In the genomic region with DNA sequence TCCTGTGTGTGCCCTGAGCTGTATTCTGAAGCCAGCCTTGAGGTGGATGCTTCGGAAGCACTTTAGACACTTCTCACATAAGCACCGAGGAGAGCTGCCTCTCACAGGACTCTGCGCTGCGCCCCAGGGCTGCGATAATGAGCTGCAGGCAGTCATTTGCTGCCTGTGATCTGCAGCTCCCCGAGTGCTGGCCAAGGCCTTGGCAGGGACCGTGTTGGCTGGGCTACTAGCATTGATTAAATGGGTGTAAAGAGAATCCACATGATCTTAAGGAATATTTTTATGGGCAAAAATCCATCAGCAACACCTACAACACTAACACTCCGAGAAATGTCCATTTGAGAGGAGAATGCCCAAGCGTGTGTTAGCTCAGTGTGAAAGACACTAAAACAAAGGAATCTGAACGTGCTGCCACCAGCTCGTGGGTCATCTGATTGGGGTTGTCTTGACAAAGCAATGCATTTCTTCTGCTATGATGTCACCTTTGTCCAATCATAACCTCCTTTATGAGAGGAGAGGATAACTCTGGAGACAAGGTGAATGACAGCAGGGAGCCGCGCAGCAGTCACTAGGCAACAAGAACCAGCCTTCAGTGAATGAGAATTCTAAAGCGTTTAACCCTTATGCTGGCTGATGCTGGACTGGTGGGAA, we compare ENCODE assay signal across 9 mouse cellular contexts. TPM values are rescaled to one million over a fixed set of nuclear protein-coding genes. Genes with fewer than 3 reads are reported as not detected.
DNase-seq lines count a peak whose midpoint lies in the region; ATAC-seq and TF ChIP-seq lines count a peak whose summit lies in the region.
"Had no signal": no experiment of that assay in that cellular context is flagged by ENCODE, and none has a peak within 500 bp of the region (broad histone marks: within the 10 kb centered on the region; RNA-seq: fewer than 3 reads in every experiment).

No protein-coding gene starts in this region.

- WGBS in hindbrain, embryonic 13.5 days: 14% methylated on average over 14 of the region's 14 CpGs
- 37% methylated on average over 14 of the region's 14 CpGs for WGBS in lung, postnatal 0 days

- TF ChIP-seq EP300 in lung, postnatal 0 days (IDR thresholded peaks at IDR 0.05): no peak

- ATAC-seq in hindbrain, embryonic 13.5 days (ENCODE audit: low FRiP score): peak; percentile 93
- ATAC-seq in lung, postnatal 0 days: peak; percentile 44; the same call in 1 of the 2 replicates
- no peak for ATAC-seq in CD4-positive, CD25-positive, alpha-beta regulatory T cell, adult 4 months
- no peak for ATAC-seq in granulocyte monocyte progenitor cell, adult 5-6 weeks (replicated peaks; ENCODE audit: poor library complexity, severe bottlenecking)

- H3K9me3 ChIP-seq in hindbrain, embryonic 13.5 days: no peaks in the 10 kb centered on the region; the same call in 1 of the 2 replicates
- H3K9me3 ChIP-seq in lung, postnatal 0 days (ENCODE audit: low read length): no peaks in the 10 kb centered on the region

- no peak overlapping the region for H3K4me3 ChIP-seq in hindbrain, embryonic 13.5 days
- H3K4me3 ChIP-seq in lung, postnatal 0 days (ENCODE audit: low read depth, low read length): no peak overlapping the region
- H3K4me3 ChIP-seq: myocyte had no signal

- no peaks in the 10 kb centered on the region for H3K36me3 ChIP-seq in hindbrain, embryonic 13.5 days
- H3K36me3 ChIP-seq in lung, postnatal 0 days (ENCODE audit: insufficient read depth, low read length): peaks cover 11% of the 10 kb centered on the region; the same call in 1 of the 2 replicates

- TF ChIP-seq CTCF in lung, postnatal 0 days (IDR thresholded peaks at IDR 0.05): no peak

- DNase-seq in cerebellum, adult 11-12 months: peak; percentile 76
- DNase-seq in embryo, embryonic 10 days (ENCODE audit: low spot score): peak; percentile 41
- DNase-seq in lung, postnatal 0 days (ENCODE audit: low spot score): no peak
- peak; percentile 31 to 37 for DNase-seq in right cerebral cortex, postnatal 36 days (ENCODE audit: low spot score in 2 of 2)
- no peak for DNase-seq in heart, postnatal 4 days

- H3K27ac ChIP-seq in hindbrain, embryonic 13.5 days: peak overlapping the region; percentile 96
- no peak overlapping the region for H3K27ac ChIP-seq in lung, postnatal 0 days (ENCODE audit: low read length)

- H3K9ac ChIP-seq in hindbrain, embryonic 13.5 days: peak overlapping the region; percentile 65
- H3K9ac ChIP-seq in lung, postnatal 0 days (replicated peaks; ENCODE audit: low read depth): no peak overlapping the region

- peaks cover 17% of the 10 kb centered on the region for H3K4me1 ChIP-seq in hindbrain, embryonic 13.5 days (replicated peaks)
- no peaks in the 10 kb centered on the region for H3K4me1 ChIP-seq in lung, postnatal 0 days (ENCODE audit: insufficient read depth, low read depth, low read length)

- H3K27me3 ChIP-seq in hindbrain, embryonic 13.5 days: no peaks in the 10 kb centered on the region
- H3K27me3 ChIP-seq in lung, postnatal 0 days (replicated peaks; ENCODE audit: insufficient read depth, low read length): no peaks in the 10 kb centered on the region

- peak overlapping the region; percentile 48 for H3K4me2 ChIP-seq in hindbrain, embryonic 13.5 days
- H3K4me2 ChIP-seq in lung, postnatal 0 days (replicated peaks; ENCODE audit: low read depth, low read length): no peak overlapping the region

RNA-seq across cellular contexts. Expression of a gene that starts 35.7 kb away (rescaled TPM):
- polyA plus RNA-seq in hindbrain, embryonic 13.5 days (2015; fragmentation: Nextera tagmentation; extraction: Ambion mirVana): 36.1 and 38.3 TPM in 2 replicates
- 18.6 TPM in 2 replicates for polyA plus RNA-seq in lung, postnatal 0 days (2015; fragmentation: Nextera tagmentation; extraction: Ambion mirVana)
- polyA plus RNA-seq in CD4-positive, CD25-positive, alpha-beta regulatory T cell, adult 4 months (2017; shearing (Covaris generic)): 10 to 100 TPM; 26.4 to 39.4 TPM
- 10 to 100 TPM; 11.5 to 16.7 TPM for total RNA-seq in heart, postnatal 4 days (2021)
- 56.3 and 72.2 TPM in 2 replicates for total RNA-seq in granulocyte monocyte progenitor cell, adult 5-6 weeks (2014; fragmentation: Nextera tagmentation)
- total RNA-seq in granulocyte monocyte progenitor cell, adult 5-6 weeks (2017): 58.0 and 81.3 TPM in 2 replicates

RNA-seq across cellular contexts. Expression of a gene that starts 53.7 kb away (rescaled TPM):
- 9.7 and 10.4 TPM in 2 replicates for polyA plus RNA-seq in hindbrain, embryonic 13.5 days (2015; fragmentation: Nextera tagmentation; extraction: Ambion mirVana)
- 13.6 and 14.9 TPM in 2 replicates for polyA plus RNA-seq in lung, postnatal 0 days (2015; fragmentation: Nextera tagmentation; extraction: Ambion mirVana)
- polyA plus RNA-seq in CD4-positive, CD25-positive, alpha-beta regulatory T cell, adult 4 months (2017; shearing (Covaris generic)): 10 to 100 TPM; 34.5 to 41.0 TPM
- 10 to 100 TPM; 13.6 to 13.9 TPM for total RNA-seq in heart, postnatal 4 days (2021)
- 33.1 and 34.4 TPM in 2 replicates for total RNA-seq in granulocyte monocyte progenitor cell, adult 5-6 weeks (2014; fragmentation: Nextera tagmentation)
- 45.1 and 49.9 TPM in 2 replicates for total RNA-seq in granulocyte monocyte progenitor cell, adult 5-6 weeks (2017)

Comparison
In these comparisons a context has a peak if more than half of its experiments do, and no peak if none do; other contexts are left out.
1. DNase-seq: peak in cerebellum, adult 11-12 months (single experiment), embryo, embryonic 10 days (single experiment) and right cerebral cortex, postnatal 36 days (2 of 2); none in lung, postnatal 0 days (single experiment) and heart, postnatal 4 days (single experiment).
2. ATAC-seq: peak in hindbrain, embryonic 13.5 days (single experiment) and lung, postnatal 0 days (single experiment); none in CD4-positive, CD25-positive, alpha-beta regulatory T cell, adult 4 months (single experiment) and granulocyte monocyte progenitor cell, adult 5-6 weeks (single experiment).